Mouse (Mus musculus): ENCODE data around the gene Nfatc2. TPM values are rescaled to one million over a fixed set of nuclear protein-coding genes. Genes with fewer than 3 reads are reported as not detected.

Gene Nfatc2
- polyA plus RNA-seq, 1 experiment, result 1.6 TPM

DNA sequence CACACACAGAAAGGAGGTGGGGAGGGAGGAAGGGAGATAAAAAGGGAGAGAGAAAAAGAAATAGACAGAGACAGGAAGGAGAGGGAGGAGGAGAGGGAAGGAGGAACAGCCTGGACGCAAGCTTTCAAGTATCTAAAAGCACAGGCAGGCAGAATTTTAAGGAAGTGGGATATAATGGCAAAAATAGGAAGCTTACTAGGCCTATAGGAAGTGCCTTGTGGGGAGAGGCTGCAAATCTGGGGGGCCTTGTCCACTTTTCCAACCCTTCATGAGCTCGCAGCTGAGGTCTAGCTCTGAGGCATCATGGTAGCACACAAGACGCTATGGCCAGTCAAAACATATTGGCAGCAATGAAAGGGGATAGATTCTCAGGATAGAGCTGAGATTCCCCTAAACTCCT, 22.3 kb downstream of the Nfatc2 start:
- no peak for TF ChIP-seq POLR2A (IDR thresholded peaks at IDR 0.05; ENCODE audit: borderline replicate concordance, control insufficient read depth, low read depth, low read length)
- no peak for TF ChIP-seq CTCF (IDR thresholded peaks at IDR 0.05; ENCODE audit: control insufficient read depth, insufficient read depth, low read length)
- Histone ChIP-seq H3K27ac (ENCODE audit: control insufficient read depth, insufficient read depth, low read depth, low read length, poor library complexity) (no peak overlapping the region), H3K4me3 (replicated peaks; ENCODE audit: control insufficient read depth, low read depth, low read length) (no peak overlapping the region), H3K4me1 (ENCODE audit: control insufficient read depth, insufficient read depth, low read length) (peaks cover 5% of the 10 kb centered on the region)
- WGBS, result 27% methylated on average over 3 of the region's 3 CpGs

DNA sequence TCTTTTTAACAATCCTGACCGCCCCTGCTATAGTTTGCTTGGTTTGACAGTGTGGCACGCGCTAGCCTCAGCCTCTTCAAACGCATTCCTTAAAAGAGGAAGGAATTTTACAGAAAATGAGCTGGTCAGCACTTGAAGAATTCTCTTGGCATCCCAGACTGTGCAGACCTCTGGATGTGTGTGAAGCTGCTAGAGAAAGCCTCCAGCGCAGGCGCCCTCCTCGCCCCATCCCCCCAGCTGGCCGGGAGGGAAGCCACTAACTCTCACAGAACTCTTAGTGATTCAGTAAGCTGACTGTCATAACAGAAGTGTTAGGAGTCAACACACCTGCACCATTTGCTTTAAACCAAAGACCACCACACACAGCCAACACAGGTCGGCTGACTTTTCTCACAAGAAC, 23.3 kb downstream of the Nfatc2 start:
- H3K27ac ChIP-seq (ENCODE audit: control insufficient read depth, insufficient read depth, low read depth, low read length, poor library complexity), result no peak overlapping the region
- H3K4me3 ChIP-seq (replicated peaks; ENCODE audit: control insufficient read depth, low read depth, low read length), result no peak overlapping the region
- peaks cover 5% of the 10 kb centered on the region for H3K4me1 ChIP-seq (ENCODE audit: control insufficient read depth, insufficient read depth, low read length)
- WGBS, result 82% methylated on average over 9 of the region's 9 CpGs
- no peak for TF ChIP-seq CTCF (IDR thresholded peaks at IDR 0.05; ENCODE audit: control insufficient read depth, insufficient read depth, low read length)
- TF ChIP-seq POLR2A (IDR thresholded peaks at IDR 0.05; ENCODE audit: borderline replicate concordance, control insufficient read depth, low read depth, low read length), result no peak

DNA sequence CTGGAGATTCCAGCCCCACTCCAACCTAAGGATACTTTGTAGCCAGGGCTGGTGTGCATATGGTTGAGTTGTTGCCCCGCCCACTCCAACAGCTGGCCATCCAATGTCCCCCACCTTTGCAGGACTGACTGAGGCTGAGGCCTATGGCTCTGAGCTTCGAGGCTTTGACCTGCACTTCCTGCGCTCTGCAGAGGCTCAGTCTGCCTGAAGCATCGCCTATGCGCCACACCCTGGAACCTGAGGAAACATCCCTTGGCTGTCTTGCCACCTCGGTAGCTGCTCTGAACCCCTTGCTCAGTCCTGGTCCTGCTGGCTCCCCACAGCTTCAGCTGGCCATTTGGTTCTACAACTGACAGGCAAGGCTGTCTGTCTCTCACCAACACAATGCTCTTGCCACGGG, 24.1 kb downstream of the Nfatc2 start:
- no peak overlapping the region for H3K4me3 ChIP-seq (replicated peaks; ENCODE audit: control insufficient read depth, low read depth, low read length)
- no peak overlapping the region for H3K27ac ChIP-seq (ENCODE audit: control insufficient read depth, insufficient read depth, low read depth, low read length, poor library complexity)
- peaks cover 5% of the 10 kb centered on the region for H3K4me1 ChIP-seq (ENCODE audit: control insufficient read depth, insufficient read depth, low read length)
- WGBS, result 71% methylated on average over 7 of the region's 7 CpGs
- no peak for TF ChIP-seq CTCF (IDR thresholded peaks at IDR 0.05; ENCODE audit: control insufficient read depth, insufficient read depth, low read length)
- no peak for TF ChIP-seq POLR2A (IDR thresholded peaks at IDR 0.05; ENCODE audit: borderline replicate concordance, control insufficient read depth, low read depth, low read length)

DNA sequence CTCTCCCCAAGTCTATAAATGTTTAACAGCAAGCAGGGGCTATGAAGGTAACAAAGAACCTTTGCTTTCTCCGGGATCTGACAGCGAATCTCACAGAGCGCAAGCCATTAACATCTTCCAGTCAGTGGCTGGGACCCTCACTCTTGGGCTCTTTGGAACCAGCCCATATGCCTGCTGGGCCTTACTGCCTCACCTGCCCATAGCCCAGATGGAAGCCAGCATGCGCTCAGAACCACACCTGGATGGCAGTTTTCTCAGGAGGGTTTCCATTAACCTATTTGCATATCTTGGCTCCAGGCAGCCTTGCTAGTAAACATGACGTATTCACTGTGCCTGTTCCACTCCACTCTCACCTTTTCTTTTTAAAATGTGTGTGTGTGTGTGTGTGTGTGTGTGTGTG, 25.6 kb downstream of the Nfatc2 start:
- TF ChIP-seq CTCF (IDR thresholded peaks at IDR 0.05; ENCODE audit: control insufficient read depth, insufficient read depth, low read length) (no peak), POLR2A (IDR thresholded peaks at IDR 0.05; ENCODE audit: borderline replicate concordance, control insufficient read depth, low read depth, low read length) (no peak)
- 91% methylated on average over 5 of the region's 5 CpGs for WGBS
- H3K27ac ChIP-seq (ENCODE audit: control insufficient read depth, insufficient read depth, low read depth, low read length, poor library complexity), result no peak overlapping the region
- H3K4me3 ChIP-seq (replicated peaks; ENCODE audit: control insufficient read depth, low read depth, low read length), result no peak overlapping the region
- H3K4me1 ChIP-seq (ENCODE audit: control insufficient read depth, insufficient read depth, low read length), result peaks cover 5% of the 10 kb centered on the region

DNA sequence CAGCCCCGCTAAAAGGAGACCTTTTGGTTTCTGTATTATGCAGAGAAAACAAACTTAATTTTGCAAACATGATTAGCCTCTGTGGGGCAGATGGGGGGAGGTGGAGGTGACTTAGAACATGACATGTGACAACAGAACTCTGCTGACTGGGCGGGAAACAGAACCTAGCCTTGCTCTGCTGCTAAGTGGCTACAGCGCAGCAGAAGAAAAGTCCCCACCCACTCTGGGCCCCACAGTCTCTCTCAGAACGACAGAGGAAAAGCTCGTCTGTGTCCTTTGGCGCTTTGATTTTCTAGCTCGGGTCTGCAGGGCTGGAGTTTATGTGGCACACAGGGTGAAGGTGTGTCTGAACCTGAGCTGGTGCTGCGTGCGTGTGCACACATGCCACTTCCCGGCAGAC, 26.5 kb downstream of the Nfatc2 start:
- TF ChIP-seq POLR2A (IDR thresholded peaks at IDR 0.05; ENCODE audit: borderline replicate concordance, control insufficient read depth, low read depth, low read length) (no peak), CTCF (IDR thresholded peaks at IDR 0.05; ENCODE audit: control insufficient read depth, insufficient read depth, low read length) (no peak)
- H3K4me1 ChIP-seq (ENCODE audit: control insufficient read depth, insufficient read depth, low read length), result peaks cover 3% of the 10 kb centered on the region; the same call in 1 of the 2 replicates
- 39% methylated on average over 10 of the region's 10 CpGs for WGBS
- H3K27ac ChIP-seq (ENCODE audit: control insufficient read depth, insufficient read depth, low read depth, low read length, poor library complexity), result no peak overlapping the region
- no peak overlapping the region for H3K4me3 ChIP-seq (replicated peaks; ENCODE audit: control insufficient read depth, low read depth, low read length)

DNA sequence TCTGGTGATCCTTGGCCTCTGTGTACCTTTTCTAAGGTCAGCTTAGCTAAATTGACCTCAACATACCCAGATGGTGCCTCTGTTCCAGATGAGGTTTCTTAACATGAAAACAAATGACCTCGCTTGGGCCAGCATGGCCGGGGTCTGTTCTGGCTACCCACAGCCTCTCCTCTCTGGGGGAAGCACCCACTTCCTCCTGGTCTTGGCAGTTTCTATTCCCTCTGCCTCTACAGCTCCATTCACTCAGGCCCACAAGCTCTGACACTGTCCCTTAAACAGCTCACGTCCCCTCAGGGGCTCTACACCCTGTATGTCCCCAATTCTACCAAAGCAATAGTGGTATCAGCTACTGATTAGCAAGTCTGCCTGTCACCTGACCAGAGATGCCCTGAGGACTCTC, 27.6 kb downstream of the Nfatc2 start:
- no peak for TF ChIP-seq POLR2A (IDR thresholded peaks at IDR 0.05; ENCODE audit: borderline replicate concordance, control insufficient read depth, low read depth, low read length)
- Histone ChIP-seq H3K4me1 (ENCODE audit: control insufficient read depth, insufficient read depth, low read length) (no peaks in the 10 kb centered on the region; the same call in 1 of the 2 replicates), H3K4me3 (replicated peaks; ENCODE audit: control insufficient read depth, low read depth, low read length) (no peak overlapping the region), H3K27ac (ENCODE audit: control insufficient read depth, insufficient read depth, low read depth, low read length, poor library complexity) (no peak overlapping the region)
- 24% methylated on average over 3 of the region's 3 CpGs for WGBS

DNA sequence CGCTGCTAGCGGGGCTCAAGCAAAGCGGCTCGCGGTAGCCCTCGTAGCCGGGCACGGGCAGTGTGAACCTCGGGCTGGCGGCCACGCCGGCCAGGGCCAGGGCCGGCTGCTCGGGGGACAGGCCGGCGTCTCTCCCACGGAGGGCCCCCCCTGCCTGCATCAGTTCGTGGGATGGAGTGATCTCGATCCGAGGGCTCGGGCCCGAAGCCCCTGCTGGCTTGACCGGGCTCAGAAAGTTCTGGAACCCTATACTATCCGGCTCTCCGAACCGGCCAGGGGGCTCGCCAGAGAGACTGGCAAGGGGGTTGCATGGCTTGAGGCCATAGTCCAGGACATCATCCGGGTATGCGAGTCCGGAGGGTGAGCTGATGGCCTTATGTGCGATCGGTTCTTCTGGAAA, 30.2 kb downstream of the Nfatc2 start:
- TF ChIP-seq CTCF (IDR thresholded peaks at IDR 0.05; ENCODE audit: control insufficient read depth, insufficient read depth, low read length) (no peak), POLR2A (IDR thresholded peaks at IDR 0.05; ENCODE audit: borderline replicate concordance, control insufficient read depth, low read depth, low read length) (no peak)
- WGBS, result 96% methylated on average over 32 of the region's 32 CpGs
- Histone ChIP-seq H3K4me3 (replicated peaks; ENCODE audit: control insufficient read depth, low read depth, low read length) (no peak overlapping the region), H3K27ac (ENCODE audit: control insufficient read depth, insufficient read depth, low read depth, low read length, poor library complexity) (no peak overlapping the region), H3K4me1 (ENCODE audit: control insufficient read depth, insufficient read depth, low read length) (no peaks in the 10 kb centered on the region; the same call in 1 of the 2 replicates)

DNA sequence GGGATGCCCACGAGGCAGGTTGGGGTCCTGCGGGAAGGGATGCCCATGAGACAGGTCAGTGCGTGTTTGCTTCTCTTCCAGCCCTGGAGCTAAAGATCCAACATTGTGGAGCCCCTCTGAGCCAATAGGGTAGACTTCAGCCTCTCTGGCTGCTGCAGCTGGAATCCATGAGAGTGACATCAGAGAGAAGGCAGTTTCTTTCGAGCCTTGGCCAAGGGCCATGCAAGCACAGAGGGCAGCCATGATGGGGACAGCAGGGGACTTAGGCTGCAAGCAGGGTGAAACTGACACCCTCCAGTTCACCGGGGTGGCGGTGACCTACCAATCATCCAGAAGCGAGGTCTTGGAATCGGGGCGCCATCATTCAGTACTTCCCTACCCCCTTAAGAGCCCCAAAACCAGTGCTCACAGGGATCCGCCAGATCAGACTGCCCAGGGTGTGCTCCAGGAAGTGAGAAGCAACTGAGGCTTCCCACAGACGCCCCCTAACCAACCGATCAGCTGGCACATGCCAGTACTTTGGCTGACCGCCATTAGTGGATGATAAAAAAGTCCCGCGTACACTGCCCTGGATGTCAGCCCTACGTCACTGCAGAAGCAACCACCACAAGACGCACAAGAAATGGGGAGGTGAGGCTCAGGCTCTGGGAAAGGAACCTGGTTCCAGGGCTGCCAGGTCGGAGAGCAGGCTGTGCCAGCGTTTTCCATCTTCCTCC, 35.8 kb downstream of the Nfatc2 start:
- Histone ChIP-seq H3K27ac (ENCODE audit: control insufficient read depth, insufficient read depth, low read depth, low read length, poor library complexity) (no peak overlapping the region), H3K4me3 (replicated peaks; ENCODE audit: control insufficient read depth, low read depth, low read length) (no peak overlapping the region), H3K4me1 (ENCODE audit: control insufficient read depth, insufficient read depth, low read length) (no peaks in the 10 kb centered on the region)
- TF ChIP-seq CTCF (IDR thresholded peaks at IDR 0.05; ENCODE audit: control insufficient read depth, insufficient read depth, low read length), result no peak
- TF ChIP-seq POLR2A (IDR thresholded peaks at IDR 0.05; ENCODE audit: borderline replicate concordance, control insufficient read depth, low read depth, low read length), result no peak
- 47% methylated on average over 19 of the region's 19 CpGs for WGBS

DNA sequence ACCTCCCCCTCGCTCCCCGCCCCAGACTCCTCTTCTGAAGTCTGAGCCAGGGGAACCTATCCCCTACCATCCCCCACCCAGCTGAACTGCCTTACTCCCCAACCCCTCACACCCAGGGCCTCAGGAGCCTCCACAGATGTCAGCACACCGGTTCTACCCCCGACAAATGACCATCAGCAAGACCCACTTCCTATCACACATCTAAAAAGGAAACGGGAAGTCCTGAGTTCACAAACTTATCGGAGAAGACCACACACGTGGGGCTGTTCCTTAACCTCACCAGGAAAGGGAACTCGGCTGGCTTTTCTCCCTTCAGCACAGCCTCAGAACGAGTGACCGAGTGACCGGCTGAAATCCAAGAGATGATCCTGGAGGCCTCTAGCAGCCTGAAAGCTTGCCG, 38.3 kb downstream of the Nfatc2 start:
- no peak overlapping the region for H3K4me3 ChIP-seq (replicated peaks; ENCODE audit: control insufficient read depth, low read depth, low read length)
- no peak overlapping the region for H3K27ac ChIP-seq (ENCODE audit: control insufficient read depth, insufficient read depth, low read depth, low read length, poor library complexity)
- H3K4me1 ChIP-seq (ENCODE audit: control insufficient read depth, insufficient read depth, low read length), result no peaks in the 10 kb centered on the region
- 4% methylated on average over 12 of the region's 12 CpGs for WGBS
- TF ChIP-seq CTCF (IDR thresholded peaks at IDR 0.05; ENCODE audit: control insufficient read depth, insufficient read depth, low read length), result no peak
- TF ChIP-seq POLR2A (IDR thresholded peaks at IDR 0.05; ENCODE audit: borderline replicate concordance, control insufficient read depth, low read depth, low read length), result no peak

All from bone marrow, adult 2 months (tissue).